Mouse (Mus musculus) right cerebral cortex, postnatal 14 days (tissue): ENCODE measurements around the gene Acot7.

Source experiments
- DNase-seq: peaks from one replicate; pipeline ENCODE4 v3.0.0; 2022

Acot7 gene

GRCm38 (mm10) chr4:152277916-152278315, 100.0 kb downstream of the Acot7 start:
- no peak for DNase-seq

- no peak for DNase-seq
Observed at GRCm38 (mm10) chr4:152278986-152279385, 101.1 kb downstream of the Acot7 start.

GRCm38 (mm10) chr4:152281601-152282000, 103.7 kb downstream of the Acot7 start:
- no peak for DNase-seq

GRCm38 (mm10) chr4:152282721-152283120, 104.8 kb downstream of the Acot7 start:
- DNase-seq, result no peak

GRCm38 (mm10) chr4:152283186-152283950, 105.4 kb downstream of the Acot7 start:
- peak; percentile 86 for DNase-seq

GRCm38 (mm10) chr4:152285505-152285904, 107.6 kb downstream of the Acot7 start:
- no peak for DNase-seq

GRCm38 (mm10) chr4:152286183-152286582, 108.2 kb downstream of the Acot7 start:
- no peak for DNase-seq

GRCm38 (mm10) chr4:152286887-152287286, 109.0 kb downstream of the Acot7 start:
- peak; percentile 59 for DNase-seq

- no peak for DNase-seq
Observed at GRCm38 (mm10) chr4:152287317-152288120, 109.6 kb downstream of the Acot7 start.

GRCm38 (mm10) chr4:152288398-152288945, 110.5 kb downstream of the Acot7 start:
- DNase-seq, result no peak

- no peak for DNase-seq
Observed at GRCm38 (mm10) chr4:152290385-152290784, 112.5 kb downstream of the Acot7 start.

GRCm38 (mm10) chr4:152290991-152291390, 113.1 kb downstream of the Acot7 start:
- DNase-seq, result no peak

GRCm38 (mm10) chr4:152291562-152291961, 113.6 kb downstream of the Acot7 start, which contains the start of gene Hes3:
Gene Hes3, minus strand, starts transcription at chr4:152291662.
- no peak for DNase-seq

GRCm38 (mm10) chr4:152292102-152292765, 114.3 kb downstream of the Acot7 start:
- DNase-seq, result no peak

- no peak for DNase-seq
Observed at GRCm38 (mm10) chr4:152294188-152294929, 116.4 kb downstream of the Acot7 start.

- DNase-seq, result no peak
Observed at GRCm38 (mm10) chr4:152295916-152296315, 118.0 kb downstream of the Acot7 start.

- no peak for DNase-seq
Observed at GRCm38 (mm10) chr4:152296371-152296770, 118.4 kb downstream of the Acot7 start.

GRCm38 (mm10) chr4:152296874-152297861, 119.2 kb downstream of the Acot7 start, which contains the start of gene Icmt:
Gene Icmt, plus strand, starts transcription at chr4:152297227.
- DNase-seq, result peak; percentile 100

- no peak for DNase-seq
Observed at GRCm38 (mm10) chr4:152298836-152299235, 120.9 kb downstream of the Acot7 start.

GRCm38 (mm10) chr4:152300375-152300774, 122.4 kb downstream of the Acot7 start:
- no peak for DNase-seq

GRCm38 (mm10) chr4:152302012-152302411, 124.1 kb downstream of the Acot7 start:
- DNase-seq, result no peak
